Mouse (Mus musculus) midbrain, embryonic 11.5 days (tissue): ENCODE measurements around the gene Fam89b. TPM values are rescaled to one million over a fixed set of nuclear protein-coding genes. Genes with fewer than 3 reads are reported as not detected.

Source experiments
- ATAC-seq: fragments of 200-750 bp; cut with Nextera tagmentation; 2 replicates; pipeline ENCODE4 v1.8.0; 2017; ENCODE audit warnings: moderate TSS enrichment, moderate library complexity; ENCODE audit not compliant: low FRiP score
- DNase-seq: peaks from one replicate; pipeline ENCODE4 v3.0.0; 2015; ENCODE audit warnings: low spot score; ENCODE audit errors: missing footprints
- H3K27ac ChIP-seq: fragments of 300-500 bp; sonication (generic); 2 replicates; pipeline ENCODE4 v1.5.1; 2014; ENCODE audit warnings: low read depth, low read length
- H3K27me3 ChIP-seq: fragments of 300-500 bp; sonication (generic); 2 replicates; pipeline ENCODE4 v1.6.1; 2014; ENCODE audit warnings: mild to moderate bottlenecking, low read length, moderate library complexity, mixed read lengths; ENCODE audit not compliant: control insufficient read depth, insufficient read depth
- H3K36me3 ChIP-seq: fragments of 300-500 bp; sonication (generic); 2 replicates; pipeline ENCODE4 v1.6.1; 2014; ENCODE audit warnings: mild to moderate bottlenecking, low read length, moderate library complexity, mixed read lengths; ENCODE audit not compliant: control insufficient read depth, insufficient read depth
- H3K4me1 ChIP-seq: fragments of 300-500 bp; sonication (generic); 2 replicates; pipeline ENCODE4 v1.6.1; 2014; ENCODE audit warnings: low read length; ENCODE audit not compliant: control insufficient read depth, insufficient read depth
- H3K4me2 ChIP-seq: fragments of 300-500 bp; sonication (generic); 2 replicates; pipeline ENCODE4 v1.6.1; 2014; ENCODE audit warnings: mild to moderate bottlenecking, moderate library complexity
- H3K4me3 ChIP-seq: fragments of 300-500 bp; sonication (generic); 2 replicates; pipeline ENCODE4 v1.5.1; 2014; ENCODE audit warnings: low read depth, low read length
- H3K9ac ChIP-seq: fragments of 300-500 bp; sonication (generic); 2 replicates; pipeline ENCODE4 v1.6.1; 2014; ENCODE audit warnings: low read length
- H3K9me3 ChIP-seq: fragments of 300-500 bp; sonication (generic); 2 replicates; pipeline ENCODE4 v1.6.1; 2016; ENCODE audit warnings: low read length; ENCODE audit not compliant: control insufficient read depth
- WGBS: fragments of 180-500 bp; shearing (Covaris S2); extraction: QIAGEN DNeasy Blood & Tissue Kit; methylation state at CpG from one replicate; pipeline ENCODE4 v1.1.7; 2014; 5-methylcytosine and 5-hydroxymethylcytosine counted together
- polyA plus RNA-seq: library from polyadenylated mRNA; unstranded; fragments of >200 nt; fragmentation: Nextera tagmentation; extraction: Ambion mirVana; gene quantifications from 2 replicates; pipeline ENCODE4 v1.2.1, GENCODE M21; 2014

Fam89b gene
- polyA plus RNA-seq, 1 experiment from 2014 or later = 158 TPM

DNA sequence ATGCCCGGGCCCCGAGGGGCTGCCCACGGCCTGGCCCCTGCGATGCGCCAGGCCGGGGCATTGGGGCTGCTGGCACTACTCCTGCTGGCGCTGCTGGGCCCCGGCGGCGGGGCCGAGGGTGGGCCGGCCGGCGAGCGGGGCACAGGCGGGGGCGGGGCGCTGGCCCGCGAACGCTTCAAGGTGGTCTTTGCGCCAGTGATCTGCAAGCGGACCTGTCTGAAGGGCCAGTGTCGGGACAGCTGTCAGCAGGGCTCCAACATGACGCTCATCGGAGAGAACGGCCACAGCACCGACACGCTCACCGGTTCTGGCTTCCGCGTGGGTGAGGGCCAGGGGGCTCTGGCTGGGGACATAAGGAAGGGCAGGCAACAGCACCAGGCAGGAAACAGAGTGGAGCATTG, 12.8 kb upstream of the Fam89b start:
- DNase-seq (peak; percentile 95), ATAC-seq (peak; percentile 68)
- H3K27ac ChIP-seq = no peak overlapping the region
- H3K4me2 ChIP-seq = peak overlapping the region; percentile 92
- no peaks in the 10 kb centered on the region for H3K36me3 ChIP-seq
- peaks cover 30% of the 10 kb centered on the region for H3K4me1 ChIP-seq
- peak overlapping the region; percentile 79 for H3K9ac ChIP-seq
- peaks cover 41% of the 10 kb centered on the region for H3K27me3 ChIP-seq
- peak overlapping the region; percentile 52 for H3K4me3 ChIP-seq
- H3K9me3 ChIP-seq = no peaks in the 10 kb centered on the region
- WGBS = 1% methylated on average over 32 of the region's 32 CpGs

DNA sequence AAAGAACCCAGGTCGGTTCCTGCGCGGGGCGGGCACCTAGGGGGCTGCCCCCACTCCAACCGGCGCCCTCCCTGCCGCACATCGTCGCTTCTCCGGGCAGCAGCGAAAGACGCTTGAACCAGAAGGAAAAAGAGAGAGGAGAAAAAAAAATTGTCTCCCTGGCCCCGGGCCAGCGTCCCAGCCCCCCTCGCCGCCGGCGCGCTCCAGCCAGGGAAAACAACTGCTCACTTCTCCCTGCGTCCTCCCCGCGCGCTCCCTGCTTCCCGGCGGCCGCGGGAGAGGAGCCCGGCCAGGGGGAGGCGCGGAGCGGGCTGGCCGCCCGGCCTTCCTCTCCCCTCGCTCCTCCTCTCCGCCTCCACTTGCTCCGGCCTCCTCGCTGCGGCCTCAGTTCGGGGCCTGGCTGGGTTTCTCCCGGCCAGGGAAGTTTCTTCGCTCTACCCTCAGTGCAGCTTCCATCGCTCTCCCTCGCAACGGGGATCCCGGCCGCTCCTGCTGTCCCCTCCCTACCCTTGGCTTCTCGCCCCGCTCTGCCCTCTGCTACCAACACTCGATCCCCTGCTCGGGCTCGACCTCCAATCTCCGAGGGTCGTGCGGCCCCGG, 12.3 kb upstream of the Fam89b start:
- peaks cover 28% of the 10 kb centered on the region for H3K4me1 ChIP-seq

GRCm38 (mm10) chr19:5740320-5741317, 11.2 kb upstream of the Fam89b start, which contains the start of gene Ltbp3:
TSS of gene Ltbp3 (plus strand) at chr19:5740904.
- no peaks in the 10 kb centered on the region for H3K36me3 ChIP-seq
- no peaks in the 10 kb centered on the region for H3K9me3 ChIP-seq
- H3K4me3 ChIP-seq = peak within 1 kb of the TSS; percentile 52
- WGBS = 12% methylated on average over 13 of the region's 14 CpGs
- H3K9ac ChIP-seq = peak within 1 kb of the TSS; percentile 79
- DNase-seq (peak; percentile 88), ATAC-seq (no peak)
- H3K4me2 ChIP-seq = peak within 1 kb of the TSS; percentile 92
- peaks cover 35% of the 10 kb centered on the region for H3K27me3 ChIP-seq
- H3K27ac ChIP-seq = no peak within 1 kb of the TSS
- peaks cover 17% of the 10 kb centered on the region for H3K4me1 ChIP-seq

More for the DNA sequence above, 12.3 kb upstream of the Fam89b start:
- Histone ChIP-seq H3K9ac (peak overlapping the region; percentile 79), H3K4me2 (peak overlapping the region; percentile 92), H3K27me3 (peaks cover 41% of the 10 kb centered on the region), H3K27ac (no peak overlapping the region), H3K9me3 (no peaks in the 10 kb centered on the region), H3K36me3 (no peaks in the 10 kb centered on the region), H3K4me3 (peak overlapping the region; percentile 52)
- under 1% methylated on average over 53 of the region's 55 CpGs for WGBS
- DNase-seq (peak; percentile 96), ATAC-seq (peak; percentile 55)

DNA sequence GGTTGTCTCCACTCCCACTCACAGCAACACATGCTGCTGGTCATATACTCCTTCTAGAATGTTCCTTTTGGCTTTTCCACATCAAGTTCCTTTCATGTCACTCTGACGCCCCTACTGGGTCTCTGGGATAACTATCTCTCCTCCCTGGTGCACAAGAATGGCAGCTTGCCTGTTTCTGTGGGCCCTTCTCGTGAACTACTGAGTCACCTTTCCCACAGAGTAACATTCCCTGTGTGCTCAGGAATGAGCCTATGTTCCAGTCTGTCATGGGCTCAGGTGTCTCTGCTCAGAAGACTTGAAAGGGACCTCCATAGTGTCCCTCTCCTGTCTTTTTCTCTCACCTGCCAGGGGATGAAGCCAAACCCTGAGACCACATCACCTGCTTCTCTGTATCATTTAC, 10.0 kb upstream of the Fam89b start:
- no peak for ATAC-seq
- Histone ChIP-seq H3K36me3 (no peaks in the 10 kb centered on the region), H3K4me2 (no peak overlapping the region), H3K4me1 (peaks cover 13% of the 10 kb centered on the region), H3K9ac (no peak overlapping the region), H3K27me3 (peaks cover 23% of the 10 kb centered on the region), H3K27ac (no peak overlapping the region), H3K9me3 (no peaks in the 10 kb centered on the region), H3K4me3 (no peak overlapping the region)
- no peak for DNase-seq
- WGBS = 55% methylated on average over 2 of the region's 2 CpGs

GRCm38 (mm10) chr19:5734325-5734724, 4.9 kb upstream of the Fam89b start:
- 79% methylated on average over 9 of the region's 9 CpGs for WGBS

GRCm38 (mm10) chr19:5731264-5731978, 2.0 kb upstream of the Fam89b start:
- H3K9ac ChIP-seq = peak overlapping the region; percentile 68
- peaks cover 37% of the 10 kb centered on the region for H3K4me1 ChIP-seq
- H3K9me3 ChIP-seq = no peaks in the 10 kb centered on the region

More at GRCm38 (mm10) chr19:5734325-5734724, 4.9 kb upstream of the Fam89b start:
- no peak overlapping the region for H3K27ac ChIP-seq
- no peaks in the 10 kb centered on the region for H3K36me3 ChIP-seq
- peaks cover 19% of the 10 kb centered on the region for H3K4me1 ChIP-seq
- no peak overlapping the region for H3K4me2 ChIP-seq
- DNase-seq = no peak
- no peak overlapping the region for H3K9ac ChIP-seq
- 0 out of 2 replicates have a peak, but pooled peaks cover 1% of the 10 kb centered on the region for H3K27me3 ChIP-seq
- no peak overlapping the region for H3K4me3 ChIP-seq
- H3K9me3 ChIP-seq = no peaks in the 10 kb centered on the region
- ATAC-seq = no peak

GRCm38 (mm10) chr19:5730314-5731186, 1.1 kb upstream of the Fam89b start:
- no peak for ATAC-seq
- Histone ChIP-seq H3K9me3 (no peaks in the 10 kb centered on the region), H3K27ac (no peak overlapping the region), H3K36me3 (no peaks in the 10 kb centered on the region), H3K4me1 (peaks cover 40% of the 10 kb centered on the region), H3K4me3 (peak overlapping the region; percentile 59), H3K27me3 (no peaks in the 10 kb centered on the region), H3K4me2 (peak overlapping the region; percentile 99), H3K9ac (peak overlapping the region; percentile 68)
- WGBS = 75% methylated on average over 29 of the region's 29 CpGs
- no peak for DNase-seq

More at GRCm38 (mm10) chr19:5731264-5731978, 2.0 kb upstream of the Fam89b start:
- peak overlapping the region; percentile 99 for H3K4me2 ChIP-seq
- ATAC-seq (peak; percentile 89), DNase-seq (peak; percentile 99)
- H3K36me3 ChIP-seq = no peaks in the 10 kb centered on the region
- H3K27ac ChIP-seq = peak overlapping the region; percentile 8; the same call in 1 of the 2 replicates
- no peaks in the 10 kb centered on the region for H3K27me3 ChIP-seq
- peak overlapping the region; percentile 59 for H3K4me3 ChIP-seq
- WGBS = 1% methylated on average over 47 of the region's 47 CpGs
